Mouse (Mus musculus) forebrain, embryonic 10.5 days (tissue): ENCODE data around the gene Casp6. TPM values are rescaled to one million over a fixed set of nuclear protein-coding genes. Genes with fewer than 3 reads are reported as not detected.

Source experiments
- DNase-seq: peaks from one replicate; pipeline ENCODE4 v3.0.0-alpha.2; 2017; ENCODE audit warnings: low spot score; ENCODE audit errors: extremely low spot score
- H3K27ac ChIP-seq: fragments of 300-500 bp; sonication (generic); 2 replicates; pipeline ENCODE4 v1.5.1; 2016; ENCODE audit warnings: mild to moderate bottlenecking
- H3K27me3 ChIP-seq: fragments of 300-500 bp; sonication (generic); 2 replicates; pipeline ENCODE4 v1.6.1; 2016; ENCODE audit warnings: mild to moderate bottlenecking; ENCODE audit not compliant: poor library complexity, severe bottlenecking
- H3K36me3 ChIP-seq: fragments of 300-500 bp; sonication (generic); replicated peaks from 2 replicates; pipeline ENCODE4 v1.6.1; 2016; ENCODE audit warnings: mild to moderate bottlenecking, moderate library complexity
- H3K4me1 ChIP-seq: fragments of 300-500 bp; sonication (generic); 2 replicates; pipeline ENCODE4 v1.6.1; 2016
- H3K4me3 ChIP-seq: fragments of 300-500 bp; sonication (generic); 2 replicates; pipeline ENCODE4 v1.5.1; 2016; ENCODE audit warnings: mild to moderate bottlenecking, moderate library complexity
- H3K9me3 ChIP-seq: fragments of 300-500 bp; sonication (generic); 2 replicates; pipeline ENCODE4 v1.6.1; 2016; ENCODE audit warnings: mild to moderate bottlenecking, moderate library complexity
- WGBS: fragments of 180-500 bp; shearing (Covaris S2); methylation state at CpG from one replicate; pipeline ENCODE4 v1.1.7; 2016; 5-methylcytosine and 5-hydroxymethylcytosine counted together
- polyA plus RNA-seq: library from polyadenylated mRNA; unstranded; fragments of >200 nt; fragmentation: Nextera tagmentation; extraction: Ambion mirVana; gene quantifications from 2 replicates; pipeline ENCODE4 v1.2.1, GENCODE M21; 2016

Gene Casp6
- polyA plus RNA-seq, 1 experiment from 2014 or later: 71.1 TPM

- no peaks in the 10 kb centered on the region for H3K27me3 ChIP-seq
- DNase-seq: no peak
- H3K27ac ChIP-seq: no peak overlapping the region
- H3K4me3 ChIP-seq: no peak overlapping the region
- WGBS: 54% methylated on average over 4 of the region's 4 CpGs
- H3K9me3 ChIP-seq: no peaks in the 10 kb centered on the region
- peaks cover 5% of the 10 kb centered on the region; the same call in 1 of the 2 replicates for H3K4me1 ChIP-seq
- H3K36me3 ChIP-seq: no peaks in the 10 kb centered on the region
These were observed 31.2 kb downstream of the Casp6 start for GRCm38 (mm10) chr3:129932443-129932842.

GRCm38 (mm10) chr3:129936561-129936960 is 35.3 kb downstream of the Casp6 start:
- no peak overlapping the region for H3K27ac ChIP-seq
- peaks cover 8% of the 10 kb centered on the region; the same call in 1 of the 2 replicates for H3K4me1 ChIP-seq
- DNase-seq: no peak
- H3K27me3 ChIP-seq: no peaks in the 10 kb centered on the region
- H3K4me3 ChIP-seq: no peak overlapping the region
- no peaks in the 10 kb centered on the region for H3K36me3 ChIP-seq
- H3K9me3 ChIP-seq: no peaks in the 10 kb centered on the region
- 56% methylated on average over 9 of the region's 9 CpGs for WGBS

GRCm38 (mm10) chr3:129937848-129938247 is 36.6 kb downstream of the Casp6 start:
- H3K27me3 ChIP-seq: no peaks in the 10 kb centered on the region
- peaks cover 8% of the 10 kb centered on the region; the same call in 1 of the 2 replicates for H3K4me1 ChIP-seq
- H3K36me3 ChIP-seq: no peaks in the 10 kb centered on the region
- no peak for DNase-seq
- H3K27ac ChIP-seq: no peak overlapping the region
- WGBS: 68% methylated on average over 3 of the region's 3 CpGs
- H3K4me3 ChIP-seq: no peak overlapping the region
- no peaks in the 10 kb centered on the region for H3K9me3 ChIP-seq

DNA sequence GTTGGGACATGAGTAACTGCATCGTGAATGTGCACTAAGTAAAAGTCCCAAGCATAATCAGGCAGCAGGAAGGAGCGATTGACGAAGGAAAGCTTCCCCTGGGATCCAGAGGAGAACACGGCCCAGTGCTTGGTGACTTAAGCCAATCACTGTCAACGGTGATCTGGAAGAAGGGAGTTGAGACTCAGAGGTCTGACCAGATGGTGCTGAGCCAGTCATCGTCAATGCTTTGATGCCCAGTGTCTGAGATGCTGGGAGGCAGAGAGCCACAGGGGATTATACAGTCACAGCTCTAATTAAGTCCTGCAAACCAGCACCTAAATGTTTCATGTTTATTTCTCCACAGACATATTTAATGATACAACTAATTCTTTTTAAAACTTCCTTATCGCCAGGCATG is 37.8 kb downstream of the Casp6 start:
- peaks cover 8% of the 10 kb centered on the region; the same call in 1 of the 2 replicates for H3K4me1 ChIP-seq
- 69% methylated on average over 7 of the region's 7 CpGs for WGBS
- DNase-seq: no peak
- H3K4me3 ChIP-seq: no peak overlapping the region
- H3K9me3 ChIP-seq: no peaks in the 10 kb centered on the region
- H3K27ac ChIP-seq: no peak overlapping the region
- no peaks in the 10 kb centered on the region for H3K27me3 ChIP-seq
- H3K36me3 ChIP-seq: no peaks in the 10 kb centered on the region

GRCm38 (mm10) chr3:129940780-129941179 is 39.6 kb downstream of the Casp6 start:
- Histone ChIP-seq H3K36me3 (no peaks in the 10 kb centered on the region), H3K27me3 (no peaks in the 10 kb centered on the region), H3K4me1 (peaks cover 8% of the 10 kb centered on the region; the same call in 1 of the 2 replicates), H3K27ac (no peak overlapping the region), H3K4me3 (no peak overlapping the region), H3K9me3 (no peaks in the 10 kb centered on the region)
- no peak for DNase-seq
- WGBS: 96% methylated on average over 2 of the region's 2 CpGs

DNA sequence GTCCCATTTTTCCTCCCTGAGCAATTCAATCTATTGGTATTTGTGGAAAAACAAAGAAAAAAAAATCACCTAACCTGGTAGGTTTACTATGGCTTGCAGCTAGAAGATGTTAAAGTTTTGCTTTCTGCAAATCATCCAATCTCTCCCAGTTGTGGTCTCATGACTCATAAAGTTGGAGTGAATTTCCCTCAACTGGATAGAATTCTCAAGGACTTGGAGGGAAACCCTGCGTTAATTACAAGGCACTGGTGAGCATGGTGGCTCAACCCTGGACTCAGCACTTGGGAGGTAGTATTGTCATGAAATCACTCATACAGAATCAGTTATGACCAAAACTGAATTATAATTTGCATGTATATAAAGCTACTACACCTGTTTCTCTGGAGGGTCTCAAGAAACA is 40.1 kb downstream of the Casp6 start:
- Histone ChIP-seq H3K27me3 (no peaks in the 10 kb centered on the region), H3K4me3 (no peak overlapping the region), H3K36me3 (no peaks in the 10 kb centered on the region), H3K9me3 (no peaks in the 10 kb centered on the region), H3K27ac (no peak overlapping the region), H3K4me1 (peaks cover 7% of the 10 kb centered on the region; the same call in 1 of the 2 replicates)
- no peak for DNase-seq
- 96% methylated on average over 1 of the region's 1 CpGs for WGBS

DNA sequence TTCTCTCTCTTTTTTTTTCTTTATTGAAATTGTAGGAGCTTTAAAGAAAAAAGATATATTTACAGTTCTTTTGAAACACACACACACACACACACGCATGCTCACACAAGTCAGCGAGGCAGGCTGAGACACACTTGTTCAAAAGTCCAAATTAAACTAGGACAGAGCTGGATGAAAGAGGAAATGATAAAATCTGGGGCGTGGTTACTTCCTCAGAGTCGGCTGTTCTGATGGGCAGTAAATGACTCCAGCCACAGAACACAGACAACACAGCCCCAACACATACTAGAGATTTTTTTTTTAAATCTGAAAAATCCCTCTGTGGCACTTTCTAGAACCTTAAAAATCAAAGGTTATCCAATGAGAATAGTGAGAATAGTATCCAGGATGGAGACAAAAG is 42.6 kb downstream of the Casp6 start:
- no peak overlapping the region for H3K4me3 ChIP-seq
- H3K27me3 ChIP-seq: no peaks in the 10 kb centered on the region
- no peaks in the 10 kb centered on the region for H3K9me3 ChIP-seq
- H3K4me1 ChIP-seq: no peaks in the 10 kb centered on the region
- no peaks in the 10 kb centered on the region for H3K36me3 ChIP-seq
- 81% methylated on average over 4 of the region's 4 CpGs for WGBS
- DNase-seq: no peak
- H3K27ac ChIP-seq: no peak overlapping the region

DNA sequence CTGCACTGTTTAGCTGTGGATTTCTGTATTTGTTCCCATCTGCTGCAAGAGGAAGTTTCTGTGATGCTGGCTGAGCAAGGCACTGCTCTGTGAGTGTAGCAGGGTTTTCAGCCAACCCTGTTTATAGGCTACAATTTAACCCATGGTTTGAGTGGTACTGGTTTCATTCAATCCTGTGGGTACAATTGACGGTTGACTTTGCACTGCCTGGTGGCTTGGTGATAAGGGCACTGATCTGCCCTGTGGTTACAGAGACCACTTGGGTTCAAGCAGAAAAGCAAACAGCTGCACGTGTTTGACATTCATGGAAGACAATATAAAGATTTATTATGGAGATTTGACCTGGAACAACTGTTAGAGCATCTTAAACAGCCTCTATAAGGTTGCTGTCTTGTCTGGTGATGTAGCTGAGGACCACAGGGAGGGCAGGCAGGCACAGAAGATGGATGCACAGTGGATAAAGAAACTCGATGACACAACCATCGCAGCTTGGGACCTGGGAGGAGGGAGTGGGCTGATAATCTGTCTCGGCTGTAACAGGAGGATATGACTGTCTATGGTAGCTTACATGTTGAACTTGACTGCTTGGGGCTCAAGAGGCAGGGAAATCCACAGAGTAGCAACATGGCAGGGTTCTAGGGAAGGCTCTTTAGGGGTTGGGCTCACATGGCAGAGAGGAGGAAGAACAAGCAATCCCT is 45.1 kb downstream of the Casp6 start:
- no peaks in the 10 kb centered on the region for H3K36me3 ChIP-seq
- H3K4me3 ChIP-seq: no peak overlapping the region
- DNase-seq: no peak
- 87% methylated on average over 5 of the region's 5 CpGs for WGBS
- no peaks in the 10 kb centered on the region for H3K27me3 ChIP-seq
- no peaks in the 10 kb centered on the region for H3K9me3 ChIP-seq
- H3K27ac ChIP-seq: no peak overlapping the region
- H3K4me1 ChIP-seq: no peaks in the 10 kb centered on the region

- 88% methylated on average over 5 of the region's 5 CpGs for WGBS
- no peaks in the 10 kb centered on the region for H3K27me3 ChIP-seq
- DNase-seq: no peak
- H3K4me1 ChIP-seq: no peaks in the 10 kb centered on the region
- no peaks in the 10 kb centered on the region for H3K9me3 ChIP-seq
- H3K36me3 ChIP-seq: no peaks in the 10 kb centered on the region
- H3K4me3 ChIP-seq: no peak overlapping the region
- H3K27ac ChIP-seq: no peak overlapping the region
These were observed 47.1 kb downstream of the Casp6 start for GRCm38 (mm10) chr3:129948359-129948758.

DNA sequence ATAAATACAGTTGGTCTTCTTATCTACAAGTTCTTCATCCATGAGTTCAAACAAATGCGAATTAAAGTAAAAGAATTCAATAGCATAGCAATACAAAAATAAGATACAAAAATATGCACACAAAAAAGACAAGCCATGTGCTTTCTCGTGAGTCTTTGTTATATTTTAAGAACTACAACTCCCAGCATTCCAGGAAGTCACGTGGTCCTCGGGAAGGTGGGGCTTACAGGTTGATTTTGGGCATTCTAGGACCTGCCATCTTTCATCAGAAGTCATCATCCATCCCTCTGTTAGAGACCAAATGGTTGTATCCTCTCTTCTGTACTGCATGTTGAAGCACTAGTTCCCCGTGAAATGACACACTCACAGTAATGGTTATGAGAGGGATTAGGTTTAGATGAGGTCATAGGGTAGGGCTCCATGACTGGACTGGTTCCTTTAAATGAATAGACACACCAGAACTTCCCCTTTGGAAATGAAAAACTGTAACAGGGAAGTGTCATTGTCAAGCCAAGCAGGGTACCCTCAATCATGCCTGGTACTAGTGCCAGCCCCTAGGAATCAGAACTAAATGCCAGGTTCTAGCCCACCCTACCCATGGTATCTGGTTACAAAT is 48.0 kb downstream of the Casp6 start:
- Histone ChIP-seq H3K27me3 (no peaks in the 10 kb centered on the region), H3K36me3 (no peaks in the 10 kb centered on the region), H3K27ac (no peak overlapping the region), H3K4me3 (no peak overlapping the region), H3K9me3 (no peaks in the 10 kb centered on the region), H3K4me1 (no peaks in the 10 kb centered on the region)
- DNase-seq: no peak
- 90% methylated on average over 5 of the region's 5 CpGs for WGBS

- 0 out of 2 replicates have a peak, but pooled peaks cover 3% of the 10 kb centered on the region for H3K9me3 ChIP-seq
These were observed 52.1 kb downstream of the Casp6 start for GRCm38 (mm10) chr3:129953296-129953695.

GRCm38 (mm10) chr3:129962533-129962932 is 61.3 kb downstream of the Casp6 start:
- H3K4me1 ChIP-seq: no peaks in the 10 kb centered on the region
- H3K36me3 ChIP-seq: no peaks in the 10 kb centered on the region
- 80% methylated on average over 8 of the region's 8 CpGs for WGBS
- no peaks in the 10 kb centered on the region for H3K9me3 ChIP-seq
- no peak overlapping the region for H3K4me3 ChIP-seq
- no peak overlapping the region for H3K27ac ChIP-seq
- peaks cover 13% of the 10 kb centered on the region for H3K27me3 ChIP-seq
- DNase-seq: no peak

More at GRCm38 (mm10) chr3:129953296-129953695, 52.1 kb downstream of the Casp6 start:
- no peak for DNase-seq
- Histone ChIP-seq H3K27me3 (no peaks in the 10 kb centered on the region), H3K4me3 (no peak overlapping the region), H3K27ac (no peak overlapping the region), H3K4me1 (no peaks in the 10 kb centered on the region), H3K36me3 (no peaks in the 10 kb centered on the region)
- 90% methylated on average over 4 of the region's 4 CpGs for WGBS
